Mouse (Mus musculus): ENCODE results near the gene Olfr1270.
"Not testable (repeated sequence)": the region's sequence is repeated elsewhere in the genome, so short reads cannot be mapped to it uniquely, and the experiment has no call there.

Olfr1270 gene

GRCm38 (mm10) chr2:90152991-90153390 lies at the start of gene Olfr1270:
Gene Olfr1270, minus strand, starts transcription at chr2:90153091.
- DNase-seq (ENCODE audit: low spot score), result no peak

- DNase-seq (ENCODE audit: low spot score), result not testable (repeated sequence)
These were observed 46.7 kb upstream of the Olfr1270 start for GRCm38 (mm10) chr2:90199606-90200005.

- DNase-seq (ENCODE audit: low spot score), result not testable (repeated sequence)
These were observed 42.4 kb upstream of the Olfr1270 start for GRCm38 (mm10) chr2:90195285-90195684.

- not testable (repeated sequence) for DNase-seq (ENCODE audit: low spot score)
These were observed 41.9 kb upstream of the Olfr1270 start for GRCm38 (mm10) chr2:90194750-90195149.

GRCm38 (mm10) chr2:90187082-90187481 lies 34.2 kb upstream of the Olfr1270 start:
- not testable (repeated sequence) for DNase-seq (ENCODE audit: low spot score)

GRCm38 (mm10) chr2:90186082-90186481 lies 33.2 kb upstream of the Olfr1270 start:
- DNase-seq (ENCODE audit: low spot score), result not testable (repeated sequence)

GRCm38 (mm10) chr2:90153916-90154315 lies 1.0 kb upstream of the Olfr1270 start:
- no peak for DNase-seq (ENCODE audit: low spot score)

GRCm38 (mm10) chr2:90142196-90142595 lies 10.7 kb downstream of the Olfr1270 start, which contains the start of gene Olfr32:
Gene Olfr32, minus strand, starts transcription at chr2:90142296.
- no peak for DNase-seq (ENCODE audit: low spot score)

GRCm38 (mm10) chr2:90121312-90121711 lies 31.6 kb downstream of the Olfr1270 start, which contains the start of gene Olfr1269:
Gene Olfr1269, minus strand, starts transcription at chr2:90121412.
- no peak for DNase-seq (ENCODE audit: low spot score)
